Mouse (Mus musculus) neural tube, embryonic 10.5 days (tissue): ENCODE measurements at regions not wholly inside any gene's neighbourhood (a gene's known extent, or its start where the extent isn't known, plus 50 kb on each side); places are given as distances from the start of the nearest gene placed in this dataset.

Experiments
- DNase-seq: peaks from one replicate; pipeline ENCODE4 v3.0.0-alpha.2; 2017; ENCODE audit warnings: low spot score; ENCODE audit errors: extremely low spot score

DNA sequence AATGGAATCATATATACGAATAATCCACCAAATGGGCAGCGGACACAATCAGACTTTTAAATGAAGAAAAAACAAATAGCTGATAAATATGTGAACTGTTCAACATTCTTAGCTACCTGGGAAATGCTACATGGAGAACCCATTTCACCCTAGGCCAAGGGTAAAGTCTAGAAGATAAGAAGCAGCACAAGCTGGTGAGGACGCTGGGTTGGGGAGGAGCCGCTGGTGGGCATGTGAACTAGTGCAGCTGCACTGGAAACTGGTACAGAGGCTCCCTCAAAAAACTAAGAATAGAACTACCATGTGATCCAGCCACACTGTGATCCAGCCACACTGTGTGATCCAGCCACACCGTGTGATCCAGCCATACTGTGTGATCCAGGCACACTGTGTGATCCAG, 198.8 kb upstream of the Bmper start:
- no peak for DNase-seq

DNA sequence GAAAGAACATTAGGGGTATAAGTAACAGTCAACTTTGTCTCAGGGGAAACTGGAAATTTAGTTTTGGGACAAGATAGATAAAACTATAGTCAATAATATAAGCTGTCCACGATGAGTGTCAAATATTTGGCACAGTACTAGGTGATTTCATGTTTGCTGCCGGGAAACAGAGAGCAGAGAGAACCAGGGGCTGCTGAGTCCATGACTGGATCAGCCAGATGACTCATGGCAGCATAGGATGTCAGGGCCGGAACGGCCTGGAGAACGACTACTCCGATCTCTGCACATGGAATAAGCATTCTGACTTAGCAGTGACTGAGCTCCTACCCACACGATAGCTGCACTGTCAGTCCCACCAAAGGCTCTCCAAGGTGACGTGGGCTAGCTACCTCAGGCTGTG, 197.6 kb upstream of the Bmper start:
- DNase-seq: no peak

DNA sequence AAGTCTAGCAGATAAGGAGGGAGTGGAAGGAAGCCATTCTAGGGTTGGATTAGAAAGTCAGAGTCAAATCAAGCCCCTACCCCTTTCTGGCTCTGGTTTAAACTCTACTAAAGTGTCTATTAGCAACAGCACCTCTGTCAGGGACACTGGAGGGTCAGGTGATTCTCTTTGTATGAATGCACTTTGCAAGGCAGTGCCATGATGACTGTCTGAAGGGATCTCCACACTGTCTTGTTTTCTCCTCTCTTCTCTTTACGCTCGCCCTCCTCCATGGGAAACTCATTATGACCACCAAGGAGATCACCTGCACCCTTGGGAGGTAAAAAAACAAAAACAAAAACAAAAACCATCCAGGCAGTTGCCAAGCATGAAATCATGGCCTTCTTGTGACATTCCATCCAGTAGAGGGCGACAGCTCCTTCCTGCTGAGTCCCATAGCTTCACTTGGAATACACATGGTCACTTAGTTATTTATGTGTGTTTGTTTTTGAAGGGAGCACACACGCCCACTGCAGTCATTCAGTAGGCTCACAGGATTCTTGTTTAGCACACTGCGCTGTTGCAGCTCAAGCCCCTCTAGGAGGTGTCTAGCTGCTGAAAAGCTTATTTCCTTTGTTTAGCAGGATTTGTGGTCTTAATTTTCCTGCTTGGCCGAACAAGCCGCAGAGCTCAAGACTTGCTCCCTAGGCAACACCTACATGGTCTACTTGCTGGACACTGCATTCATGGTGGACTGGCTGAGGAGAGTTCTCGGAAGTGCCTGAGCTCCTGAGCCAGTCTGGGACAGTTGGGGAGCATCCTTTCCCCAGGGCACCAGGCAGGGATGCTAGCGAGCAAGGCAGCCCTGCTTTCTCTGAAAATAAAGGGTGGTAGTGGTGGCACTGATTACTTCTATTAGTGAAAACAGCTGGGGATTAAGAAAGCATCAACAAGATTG, 195.2 kb upstream of the Bmper start:
- DNase-seq: peak; percentile 68

DNA sequence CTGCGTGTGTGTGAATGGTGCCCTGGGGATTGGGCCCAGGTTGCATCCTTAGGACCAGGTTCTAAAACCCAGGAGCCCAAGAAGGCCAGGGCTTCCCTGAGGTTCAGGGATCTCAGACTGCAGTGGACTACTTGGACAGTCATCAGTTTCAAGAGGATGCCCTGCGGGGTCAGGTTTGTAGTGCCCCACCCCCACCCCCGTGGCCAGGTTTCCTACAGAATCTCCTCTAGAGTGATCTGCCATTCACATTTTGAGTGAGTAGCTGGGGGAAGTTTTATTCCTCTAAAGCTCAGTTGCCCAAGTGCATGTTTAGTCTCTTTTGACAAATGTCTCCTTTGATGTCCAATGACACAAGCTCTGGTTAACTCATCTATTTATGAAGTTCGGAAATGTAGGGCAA, 193.5 kb upstream of the Bmper start:
- DNase-seq: no peak

DNA sequence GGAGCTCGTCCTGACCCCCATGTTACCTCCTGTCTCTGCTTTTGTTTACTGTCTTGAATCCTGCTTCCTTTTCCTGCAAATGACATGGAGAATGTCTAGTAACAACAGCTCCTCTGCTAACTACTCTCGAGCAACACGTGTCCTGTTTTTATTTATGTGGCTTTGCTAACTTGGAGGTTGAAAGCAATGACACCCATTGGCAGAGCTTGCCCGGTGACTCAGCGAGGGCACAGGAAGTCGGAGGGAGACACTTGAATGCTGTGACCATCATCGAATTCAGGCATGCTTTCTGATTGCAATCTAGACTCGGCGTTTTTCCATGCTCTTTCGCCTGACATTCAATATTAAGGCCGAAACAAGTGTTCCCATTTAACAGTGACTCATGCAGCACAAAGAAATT, 192.7 kb upstream of the Bmper start:
- DNase-seq: no peak

DNA sequence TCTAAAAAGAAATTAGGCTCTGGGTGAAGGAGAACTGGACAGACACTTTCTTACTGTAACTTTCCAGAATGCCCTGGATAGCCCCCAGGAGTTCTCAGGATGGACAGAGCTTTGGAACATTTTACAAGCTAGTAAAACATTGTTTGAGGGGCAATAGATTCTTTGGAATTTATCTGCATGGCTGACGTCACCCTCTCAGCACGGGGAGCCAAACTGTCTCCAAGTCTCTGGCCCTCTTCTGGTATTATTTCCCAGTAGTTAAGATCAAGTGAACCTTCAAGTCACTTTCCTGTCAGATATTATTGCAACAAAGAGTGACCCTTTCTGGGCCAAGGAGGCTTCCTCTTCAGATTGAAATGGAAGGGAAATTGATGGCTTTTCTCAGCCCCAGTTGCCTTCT, 192.3 kb upstream of the Bmper start:
- DNase-seq: no peak

DNA sequence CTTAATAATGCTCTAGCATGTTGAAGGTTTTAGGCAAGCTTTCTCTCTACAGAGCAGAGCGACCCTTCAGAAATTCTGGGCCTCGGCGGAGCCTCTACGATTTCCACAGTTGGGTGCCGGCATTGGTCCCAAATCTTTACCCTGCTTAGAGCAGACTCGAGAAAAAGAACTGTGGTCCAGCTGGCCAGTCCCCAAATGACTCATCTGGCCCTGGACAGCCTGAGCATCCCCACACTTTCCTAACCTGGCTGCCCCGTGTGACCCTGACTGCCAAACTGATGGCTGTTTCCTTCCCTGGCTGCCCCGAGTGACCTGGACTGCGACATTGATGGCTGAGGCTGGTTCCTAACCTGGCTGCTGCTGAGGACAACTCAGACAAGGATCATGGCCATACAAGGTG, 191.0 kb upstream of the Bmper start:
- no peak for DNase-seq

DNA sequence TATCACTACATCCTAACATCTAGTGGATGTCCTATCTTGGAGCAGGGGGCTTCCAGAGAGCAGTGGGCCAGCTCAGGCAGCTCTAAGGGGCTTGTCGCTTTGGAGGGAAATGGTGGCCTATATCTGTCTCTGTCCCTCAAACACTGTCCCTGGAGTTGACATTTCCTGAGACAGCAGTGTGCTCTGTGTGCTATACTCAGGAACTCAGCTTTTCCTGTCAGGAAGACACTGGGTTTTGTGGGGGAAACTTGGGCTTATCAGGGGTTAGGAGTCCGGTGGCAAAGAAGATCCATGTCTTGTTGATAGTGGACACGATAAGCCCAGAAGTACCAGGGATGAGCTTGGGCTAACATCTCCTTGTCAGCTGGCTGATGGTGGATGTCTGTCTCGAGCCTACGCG, 187.6 kb upstream of the Bmper start:
- DNase-seq: no peak

DNA sequence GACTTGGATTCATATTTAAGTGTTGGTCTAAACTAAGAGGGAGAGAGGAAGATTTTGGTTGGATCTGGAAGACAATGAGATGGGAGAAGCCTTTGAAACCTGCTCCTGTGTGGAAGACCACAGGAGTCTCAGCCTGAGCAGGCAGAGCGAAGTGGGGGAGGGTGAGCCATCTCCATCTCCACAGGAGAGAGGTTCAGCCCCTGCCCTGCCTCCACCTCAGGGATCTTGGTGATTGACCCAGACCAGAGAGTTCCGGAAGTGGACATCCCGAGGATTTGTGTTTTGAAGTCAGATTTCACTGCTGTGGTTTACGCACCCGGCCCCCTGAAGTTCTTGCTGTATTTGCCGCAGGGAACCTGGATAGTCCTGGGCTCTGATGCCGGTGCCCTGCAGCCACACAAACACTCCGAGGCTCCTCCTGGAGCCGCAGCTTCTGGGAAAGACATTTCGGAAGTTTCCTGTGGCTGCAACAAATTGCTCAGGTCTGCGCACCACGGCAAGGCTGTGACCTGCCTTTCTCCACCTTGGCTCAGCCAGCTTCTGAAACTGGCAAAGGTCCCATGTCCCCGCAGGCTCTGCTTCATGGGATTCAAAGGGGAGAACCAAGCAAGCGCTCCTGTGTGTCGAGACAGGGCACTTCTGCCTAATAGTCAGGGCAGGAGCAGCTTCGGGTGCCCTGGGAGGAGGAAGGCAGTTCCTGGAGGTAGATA, 186.8 kb upstream of the Bmper start:
- peak; percentile 56 for DNase-seq

DNA sequence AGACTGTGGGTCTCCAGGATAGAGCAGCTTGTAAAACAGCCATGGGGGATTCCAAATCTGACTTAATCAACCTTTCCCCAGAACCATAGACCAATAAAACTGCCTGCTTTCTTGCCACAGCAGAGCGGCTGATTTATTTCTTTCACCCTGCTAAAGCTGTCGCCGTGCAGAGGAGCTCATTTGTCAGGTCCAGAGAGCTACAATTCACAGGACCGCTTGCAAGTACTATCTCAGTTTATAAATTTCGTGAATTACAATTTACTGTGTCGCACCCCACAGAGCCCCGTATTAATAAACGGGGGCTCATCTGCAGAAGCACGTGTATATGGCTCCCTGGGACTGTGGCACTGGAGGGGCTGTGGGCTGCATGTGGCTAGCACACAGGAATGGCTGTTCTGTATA, 185.4 kb upstream of the Bmper start:
- no peak for DNase-seq

DNA sequence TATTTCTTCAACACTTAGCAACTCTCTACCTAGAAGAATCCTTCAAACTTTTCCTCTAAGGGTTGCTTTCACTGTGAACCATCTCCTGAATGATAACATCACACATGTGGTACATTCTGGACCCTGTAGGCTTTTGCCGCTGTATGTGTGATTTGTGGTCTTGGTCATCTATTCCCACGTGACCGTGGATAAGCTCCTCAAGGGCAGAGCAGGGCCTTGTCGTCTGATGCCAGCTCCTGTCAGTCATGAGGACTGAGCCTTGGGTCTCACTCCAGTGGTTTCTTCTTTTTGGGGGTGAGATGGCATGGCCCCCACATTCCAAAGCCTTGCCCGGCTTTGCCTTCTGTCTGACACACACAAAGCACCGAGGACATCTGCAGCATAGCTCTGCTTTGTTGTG, 183.3 kb upstream of the Bmper start:
- DNase-seq: no peak

DNA sequence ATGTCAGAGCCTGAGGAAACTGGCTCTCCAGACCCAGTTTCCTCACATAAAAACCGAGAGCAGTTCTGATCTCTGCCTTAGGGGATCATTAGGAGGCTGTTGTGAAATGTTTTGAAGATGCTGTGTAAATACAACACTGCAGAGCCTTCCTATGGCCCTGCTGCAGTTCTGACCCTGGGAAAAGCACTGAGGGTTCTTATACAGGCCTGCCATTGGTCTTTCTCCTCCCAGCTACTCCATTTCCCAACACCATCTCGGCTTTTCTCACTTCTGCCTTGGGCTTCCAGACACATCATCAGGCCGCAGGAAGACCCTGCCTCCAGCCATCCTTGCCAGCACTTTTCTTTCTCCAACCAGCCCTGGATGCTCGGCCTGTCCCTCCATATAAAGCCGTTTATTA, 181.9 kb upstream of the Bmper start:
- DNase-seq: no peak

DNA sequence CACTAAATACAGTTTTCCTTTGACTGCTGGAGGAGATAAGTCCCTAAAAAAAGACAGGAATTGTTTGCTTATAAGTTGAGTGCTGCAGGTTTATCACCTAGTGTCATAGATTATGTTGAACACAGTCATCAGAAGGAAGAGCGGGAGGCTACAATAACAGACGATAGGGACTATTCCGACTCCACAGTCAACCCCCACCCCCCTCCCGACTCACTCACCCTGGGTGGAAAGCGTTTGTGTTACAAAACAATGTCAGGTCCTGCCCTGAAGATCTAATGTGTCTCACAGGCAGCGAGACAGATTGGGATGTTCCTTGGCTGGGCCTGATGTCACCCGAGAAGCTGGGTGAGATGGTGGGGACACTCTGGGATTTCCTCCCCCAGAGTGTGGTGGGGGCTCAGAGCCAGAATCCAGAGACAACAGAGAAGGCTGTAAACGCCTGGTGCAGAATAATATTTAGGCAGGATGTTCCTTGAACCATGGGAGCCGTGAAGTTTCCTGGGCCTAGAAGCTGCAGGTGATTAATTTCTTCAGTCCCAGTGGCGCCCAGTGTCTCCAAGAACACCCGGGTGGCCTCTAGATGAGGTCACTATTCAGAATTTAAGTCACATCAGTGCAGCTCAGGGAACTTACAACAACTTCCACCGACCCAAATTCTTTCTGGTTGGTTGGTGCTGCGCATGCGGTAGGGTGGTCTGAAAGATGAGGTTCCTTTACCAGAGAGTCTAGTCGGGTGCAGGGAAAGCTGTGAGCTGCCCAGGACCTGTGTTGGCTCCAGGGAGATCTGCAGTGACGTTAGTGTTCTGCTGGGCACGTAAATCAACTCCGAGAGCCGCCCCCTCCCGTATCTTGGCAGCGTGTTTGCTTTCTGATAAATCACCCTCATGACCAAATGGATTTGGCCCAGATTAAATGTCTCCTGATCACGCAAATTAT, 181.1 kb upstream of the Bmper start:
- DNase-seq: no peak

DNA sequence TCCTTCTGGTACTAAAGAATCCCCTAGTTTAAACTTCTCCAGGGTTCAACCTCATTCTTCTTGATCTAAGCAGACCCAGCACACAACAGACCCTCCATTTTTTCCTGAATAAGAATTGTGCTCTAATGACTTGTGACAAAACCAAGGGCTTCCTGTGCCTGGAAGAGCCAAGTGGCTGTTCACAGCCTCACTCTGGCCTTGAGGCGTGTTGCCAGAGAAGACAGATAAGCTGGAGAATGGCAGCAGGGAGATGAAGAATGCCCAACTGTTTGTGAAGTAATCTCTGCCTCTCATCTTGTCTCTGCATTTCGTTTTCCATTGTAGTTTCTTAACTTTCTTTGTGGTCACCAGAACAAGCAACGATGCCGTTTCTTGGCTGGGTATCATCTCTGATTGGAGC, 179.9 kb upstream of the Bmper start:
- DNase-seq: no peak

DNA sequence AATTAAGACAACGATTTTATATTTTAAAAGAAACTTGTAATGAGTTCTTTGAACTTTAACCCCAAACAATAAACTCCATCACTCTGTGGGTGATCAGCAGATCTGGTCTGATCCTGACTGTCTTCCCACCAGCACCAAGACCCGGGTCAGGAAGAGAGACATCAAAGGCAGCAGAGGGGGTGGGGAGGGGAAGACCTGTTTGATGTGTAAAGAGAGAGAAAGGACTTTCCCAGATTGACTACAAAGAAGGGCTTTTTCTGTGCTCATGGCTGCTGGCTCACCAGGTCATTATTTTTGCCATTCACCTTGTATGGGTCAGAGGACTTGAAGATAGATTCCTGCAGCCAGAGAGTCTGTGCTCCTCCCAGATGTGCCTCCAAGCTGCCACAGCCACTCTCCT, 177.4 kb upstream of the Bmper start:
- no peak for DNase-seq

DNA sequence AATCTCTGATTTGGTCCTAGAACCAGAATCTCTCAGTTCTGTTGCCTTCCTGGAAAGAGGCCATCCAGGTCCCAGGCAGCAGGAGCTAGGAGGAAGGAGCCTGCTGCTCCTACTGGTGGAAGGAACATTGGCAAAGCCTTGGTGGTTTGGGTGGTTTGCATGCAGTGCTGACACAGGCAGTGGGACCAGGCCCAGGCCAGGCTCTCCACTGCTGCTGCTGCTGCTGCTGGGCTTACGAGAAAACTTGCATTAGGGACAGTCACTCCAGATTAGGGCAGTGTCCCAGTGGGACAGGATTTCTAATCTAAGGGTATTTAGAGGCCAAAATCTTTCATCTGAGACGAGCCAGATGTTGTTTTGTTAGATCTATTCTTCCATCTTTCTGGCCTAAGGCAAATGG, 172.1 kb upstream of the Bmper start:
- no peak for DNase-seq

DNA sequence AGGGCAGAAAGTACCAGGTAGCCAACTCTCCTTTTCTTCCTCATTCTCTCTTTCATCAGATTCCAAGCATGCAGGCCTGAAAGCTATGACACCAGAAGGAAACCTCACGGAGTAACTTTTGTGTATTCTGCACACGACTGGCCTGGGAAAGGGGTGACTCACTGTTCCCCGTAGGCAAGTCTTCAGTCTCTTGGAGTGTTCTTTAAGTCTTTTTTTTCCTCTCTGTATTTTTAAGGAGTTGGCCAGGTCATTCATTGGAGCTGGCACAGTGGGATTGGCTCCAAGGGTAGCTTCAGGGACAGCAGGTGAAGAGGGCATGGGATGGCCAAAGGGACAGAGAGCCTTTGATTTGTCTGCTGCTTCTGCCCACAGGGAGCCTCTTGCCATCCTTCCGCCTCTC, 163.3 kb upstream of the Bmper start:
- no peak for DNase-seq

DNA sequence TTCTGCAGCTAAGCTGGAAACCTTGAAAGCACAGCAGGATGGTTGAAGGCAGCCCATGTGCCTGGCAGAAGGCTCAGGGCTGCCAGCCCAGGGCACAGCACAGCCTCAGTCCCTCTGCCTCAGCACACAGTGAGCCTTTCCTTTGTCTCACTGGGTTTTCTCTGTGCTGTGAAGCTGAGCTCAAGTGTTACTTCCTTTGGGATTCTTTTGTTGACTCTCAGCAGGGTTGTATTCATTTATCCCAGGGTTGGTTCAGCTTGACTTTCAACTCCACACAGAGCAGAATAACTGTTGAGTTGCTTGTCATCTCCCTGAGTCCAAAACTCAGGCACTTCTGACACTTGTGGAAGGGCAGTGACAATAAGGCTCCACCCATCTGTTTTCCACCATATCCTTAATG, 162.3 kb upstream of the Bmper start:
- no peak for DNase-seq

DNA sequence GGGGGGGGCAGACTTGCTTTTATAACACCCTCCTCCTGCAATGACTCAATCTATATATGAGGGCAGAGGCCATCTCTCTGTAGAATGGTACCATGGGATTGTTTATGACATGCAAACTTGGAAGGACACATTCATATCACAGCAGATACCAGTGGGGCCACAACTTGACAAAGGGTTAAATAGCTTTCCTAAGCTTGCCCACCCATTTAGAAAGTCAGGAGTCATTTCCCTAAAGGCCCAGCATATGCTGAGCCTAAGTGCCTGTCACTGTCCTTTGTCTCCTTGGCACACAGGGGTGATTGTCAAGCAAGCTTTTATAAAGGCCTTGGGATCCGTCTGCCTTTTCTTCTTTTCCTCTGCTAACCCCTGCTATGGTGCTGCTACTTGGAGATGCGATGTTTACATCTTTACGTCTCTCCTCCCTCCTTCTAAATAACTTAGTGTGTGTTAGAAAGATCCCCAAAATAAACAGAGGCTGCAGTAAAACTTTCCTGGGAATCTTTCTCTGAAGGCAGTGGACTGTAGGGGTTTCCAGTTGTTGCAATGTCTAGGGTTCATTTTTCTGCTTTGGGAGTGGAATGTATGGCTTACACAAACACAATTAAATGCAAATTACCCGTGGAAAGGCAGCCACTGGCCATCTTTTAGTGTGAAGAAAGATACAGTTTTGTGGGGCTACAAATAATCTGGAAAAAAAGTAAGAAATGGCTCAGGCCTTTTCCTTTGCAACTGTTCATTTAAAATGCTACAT, 161.5 kb upstream of the Bmper start:
- peak; percentile 27 for DNase-seq

DNA sequence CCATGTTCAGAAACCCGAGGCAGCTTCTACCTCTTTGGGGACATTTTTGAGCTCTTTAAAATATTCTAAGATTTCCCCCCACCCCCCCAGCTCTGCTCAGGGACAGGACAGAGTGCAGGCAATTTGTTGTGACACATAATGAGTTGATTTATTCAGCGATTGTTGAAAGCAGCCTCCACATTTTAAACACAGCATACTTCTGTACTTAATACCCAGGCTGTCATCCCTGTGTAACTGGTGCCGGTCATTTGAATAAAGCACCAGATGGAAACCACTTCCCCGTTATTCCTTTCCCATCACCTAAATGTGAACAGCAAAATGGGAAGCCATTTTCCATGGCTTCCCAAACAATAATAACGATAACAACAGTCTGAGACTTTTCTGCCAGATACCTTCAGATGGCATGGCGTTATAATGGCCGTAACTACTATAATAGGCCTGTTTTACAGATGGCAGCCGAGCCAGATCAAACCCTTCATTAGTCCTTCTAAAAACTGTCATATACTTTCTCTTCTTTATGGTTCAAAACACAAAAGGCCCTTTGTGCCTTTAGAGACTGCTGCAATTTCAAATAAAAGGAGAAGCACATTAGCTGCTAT, 160.7 kb upstream of the Bmper start:
- no peak for DNase-seq
